Mouse (Mus musculus): ENCODE measurements around the gene Bicd2. TPM values are rescaled to one million over a fixed set of nuclear protein-coding genes. Genes with fewer than 3 reads are reported as not detected.

The Bicd2 gene
- total RNA-seq, 1 experiment: 25.5 TPM

GRCm38 (mm10) chr13:49362364-49362763 lies 21.0 kb downstream of the Bicd2 start:
- H3K9ac ChIP-seq (ENCODE audit: insufficient read depth, low read depth, low read length, poor library complexity, severe bottlenecking): no peak overlapping the region
- H3K9me3 ChIP-seq (ENCODE audit: control insufficient read depth, insufficient read depth, low read depth, low read length): no peaks in the 10 kb centered on the region
- H3K4me3 ChIP-seq (ENCODE audit: insufficient read depth in 1 of 2, low read depth in 1 of 2, low read length in 2 of 2, poor library complexity in 1 of 2, severe bottlenecking in 1 of 2): no peak overlapping the region
- peaks cover 0 to 12% of the 10 kb centered on the region in 2 experiments; a peak in 1 of 4 replicates for H3K4me1 ChIP-seq (ENCODE audit: control insufficient read depth in 2 of 2, insufficient read depth in 2 of 2, low read length in 2 of 2, poor library complexity in 1 of 2)
- in situ Hi-C loops (cut with MboI; ENCODE audit: low sequenced_read_pairs in 2 of 2, unreplicated experiment in 2 of 2): no loop called here
- TF ChIP-seq CHD2 (IDR thresholded peaks at IDR 0.05; ENCODE audit: low read depth, low read length) (no peak), ZNF384 (IDR thresholded peaks at IDR 0.05; ENCODE audit: low read depth, low read length) (no peak), MAFK (IDR thresholded peaks at IDR 0.05; ENCODE audit: insufficient read depth, low read depth, low read length) (no peak), ZC3H11A (IDR thresholded peaks at IDR 0.05; ENCODE audit: borderline replicate concordance, low read depth, low read length) (no peak), HCFC1 (IDR thresholded peaks at IDR 0.05; ENCODE audit: borderline replicate concordance, insufficient read depth, low read length) (no peak)
- no peaks in the 10 kb centered on the region for H3K36me3 ChIP-seq (ENCODE audit: control insufficient read depth, insufficient read depth, low read length, poor library complexity, severe bottlenecking)
- DNase-seq (ENCODE audit: low read depth, low spot score): peak; percentile 22
- no peak overlapping the region for H3K27ac ChIP-seq (ENCODE audit: insufficient read depth, low read depth, low read length, poor library complexity, severe bottlenecking)

- no peak for DNase-seq (ENCODE audit: low read depth, low spot score)
- no peak overlapping the region for H3K9ac ChIP-seq (ENCODE audit: insufficient read depth, low read depth, low read length, poor library complexity, severe bottlenecking)
- no peaks in the 10 kb centered on the region for H3K36me3 ChIP-seq (ENCODE audit: control insufficient read depth, insufficient read depth, low read length, poor library complexity, severe bottlenecking)
- H3K27ac ChIP-seq (ENCODE audit: insufficient read depth, low read depth, low read length, poor library complexity, severe bottlenecking): no peak overlapping the region
- H3K4me1 ChIP-seq (ENCODE audit: control insufficient read depth in 2 of 2, insufficient read depth in 2 of 2, low read length in 2 of 2, poor library complexity in 1 of 2): peaks cover 0 to 12% of the 10 kb centered on the region in 2 experiments; a peak in 1 of 4 replicates
- TF ChIP-seq CHD2 (IDR thresholded peaks at IDR 0.05; ENCODE audit: low read depth, low read length): no peak
- no peak for TF ChIP-seq MAFK (IDR thresholded peaks at IDR 0.05; ENCODE audit: insufficient read depth, low read depth, low read length)
- no peak for TF ChIP-seq ZC3H11A (IDR thresholded peaks at IDR 0.05; ENCODE audit: borderline replicate concordance, low read depth, low read length)
- no peak for TF ChIP-seq ZNF384 (IDR thresholded peaks at IDR 0.05; ENCODE audit: low read depth, low read length)
- TF ChIP-seq HCFC1 (IDR thresholded peaks at IDR 0.05; ENCODE audit: borderline replicate concordance, insufficient read depth, low read length): no peak
- H3K9me3 ChIP-seq (ENCODE audit: control insufficient read depth, insufficient read depth, low read depth, low read length): no peaks in the 10 kb centered on the region
- H3K4me3 ChIP-seq (ENCODE audit: insufficient read depth in 1 of 2, low read depth in 1 of 2, low read length in 2 of 2, poor library complexity in 1 of 2, severe bottlenecking in 1 of 2): no peak overlapping the region
- in situ Hi-C loops (cut with MboI; ENCODE audit: low sequenced_read_pairs in 2 of 2, unreplicated experiment in 2 of 2): no loop called here
These were observed 21.4 kb downstream of the Bicd2 start for GRCm38 (mm10) chr13:49362804-49363203.

- H3K9me3 ChIP-seq (ENCODE audit: control insufficient read depth, insufficient read depth, low read depth, low read length): no peaks in the 10 kb centered on the region
- no peak overlapping the region for H3K27ac ChIP-seq (ENCODE audit: insufficient read depth, low read depth, low read length, poor library complexity, severe bottlenecking)
- peaks cover 0 to 12% of the 10 kb centered on the region in 2 experiments; a peak in 1 of 4 replicates for H3K4me1 ChIP-seq (ENCODE audit: control insufficient read depth in 2 of 2, insufficient read depth in 2 of 2, low read length in 2 of 2, poor library complexity in 1 of 2)
- DNase-seq (ENCODE audit: low read depth, low spot score): no peak
- in situ Hi-C loops (cut with MboI; ENCODE audit: low sequenced_read_pairs in 2 of 2, unreplicated experiment in 2 of 2): no loop called here
- H3K36me3 ChIP-seq (ENCODE audit: control insufficient read depth, insufficient read depth, low read length, poor library complexity, severe bottlenecking): peaks cover 6% of the 10 kb centered on the region; the same call in 1 of the 2 replicates
- H3K9ac ChIP-seq (ENCODE audit: insufficient read depth, low read depth, low read length, poor library complexity, severe bottlenecking): no peak overlapping the region
- no peak for TF ChIP-seq MAFK (IDR thresholded peaks at IDR 0.05; ENCODE audit: insufficient read depth, low read depth, low read length)
- TF ChIP-seq HCFC1 (IDR thresholded peaks at IDR 0.05; ENCODE audit: borderline replicate concordance, insufficient read depth, low read length): no peak
- no peak for TF ChIP-seq ZNF384 (IDR thresholded peaks at IDR 0.05; ENCODE audit: low read depth, low read length)
- no peak for TF ChIP-seq ZC3H11A (IDR thresholded peaks at IDR 0.05; ENCODE audit: borderline replicate concordance, low read depth, low read length)
- no peak for TF ChIP-seq CHD2 (IDR thresholded peaks at IDR 0.05; ENCODE audit: low read depth, low read length)
- H3K4me3 ChIP-seq (ENCODE audit: insufficient read depth in 1 of 2, low read depth in 1 of 2, low read length in 2 of 2, poor library complexity in 1 of 2, severe bottlenecking in 1 of 2): no peak overlapping the region
These were observed 23.3 kb downstream of the Bicd2 start for GRCm38 (mm10) chr13:49364716-49365115.

- no peaks in the 10 kb centered on the region for H3K9me3 ChIP-seq (ENCODE audit: control insufficient read depth, insufficient read depth, low read depth, low read length)
- no peaks in the 10 kb centered on the region for H3K4me1 ChIP-seq (ENCODE audit: control insufficient read depth in 2 of 2, insufficient read depth in 2 of 2, low read length in 2 of 2, poor library complexity in 1 of 2)
- no peak overlapping the region for H3K27ac ChIP-seq (ENCODE audit: insufficient read depth, low read depth, low read length, poor library complexity, severe bottlenecking)
- in situ Hi-C loops (cut with MboI; ENCODE audit: low sequenced_read_pairs in 2 of 2, unreplicated experiment in 2 of 2): no loop called here
- TF ChIP-seq ZNF384 (IDR thresholded peaks at IDR 0.05; ENCODE audit: low read depth, low read length) (no peak), MAFK (IDR thresholded peaks at IDR 0.05; ENCODE audit: insufficient read depth, low read depth, low read length) (no peak), CHD2 (IDR thresholded peaks at IDR 0.05; ENCODE audit: low read depth, low read length) (no peak), HCFC1 (IDR thresholded peaks at IDR 0.05; ENCODE audit: borderline replicate concordance, insufficient read depth, low read length) (no peak), ZC3H11A (IDR thresholded peaks at IDR 0.05; ENCODE audit: borderline replicate concordance, low read depth, low read length) (no peak)
- H3K4me3 ChIP-seq (ENCODE audit: insufficient read depth in 1 of 2, low read depth in 1 of 2, low read length in 2 of 2, poor library complexity in 1 of 2, severe bottlenecking in 1 of 2): no peak overlapping the region
- H3K9ac ChIP-seq (ENCODE audit: insufficient read depth, low read depth, low read length, poor library complexity, severe bottlenecking): no peak overlapping the region
- DNase-seq (ENCODE audit: low read depth, low spot score): no peak
- H3K36me3 ChIP-seq (ENCODE audit: control insufficient read depth, insufficient read depth, low read length, poor library complexity, severe bottlenecking): peaks cover 19% of the 10 kb centered on the region; the same call in 1 of the 2 replicates
These were observed 26.5 kb downstream of the Bicd2 start for GRCm38 (mm10) chr13:49367657-49368440.
